Mouse (Mus musculus) lung, embryonic 14.5 days (tissue): ENCODE measurements around the gene Rab24. TPM values are rescaled to one million over a fixed set of nuclear protein-coding genes. Genes with fewer than 3 reads are reported as not detected.

Source experiments
- ATAC-seq: fragments of 200-750 bp; cut with Nextera tagmentation; 2 replicates; pipeline ENCODE4 v1.8.0; 2017; ENCODE audit warnings: mild to moderate bottlenecking, moderate TSS enrichment, moderate library complexity; ENCODE audit not compliant: insufficient read depth
- DNase-seq: peaks from one replicate; pipeline ENCODE4 v3.0.0-alpha.2; 2015
- H3K27ac ChIP-seq: fragments of 300-500 bp; sonication (generic); 2 replicates; pipeline ENCODE4 v1.5.1; 2014; ENCODE audit warnings: low read depth, mild to moderate bottlenecking, moderate library complexity
- H3K27me3 ChIP-seq: fragments of 300-500 bp; sonication (generic); 2 replicates; pipeline ENCODE4 v1.6.1; 2014; ENCODE audit warnings: low read length, control low read depth; ENCODE audit not compliant: insufficient read depth
- H3K36me3 ChIP-seq: fragments of 300-500 bp; sonication (generic); 2 replicates; pipeline ENCODE4 v1.6.1; 2014; ENCODE audit warnings: control low read depth; ENCODE audit not compliant: insufficient read depth
- H3K4me1 ChIP-seq: fragments of 300-500 bp; sonication (generic); 2 replicates; pipeline ENCODE4 v1.6.1; 2014; ENCODE audit warnings: antibody characterized with exemption, control low read depth; ENCODE audit not compliant: insufficient read depth
- H3K4me2 ChIP-seq: fragments of 300-500 bp; sonication (generic); 2 replicates; pipeline ENCODE4 v1.6.1; 2014; ENCODE audit warnings: mild to moderate bottlenecking
- H3K4me3 ChIP-seq: fragments of 300-500 bp; sonication (generic); 2 replicates; pipeline ENCODE4 v1.5.1; 2014; ENCODE audit warnings: low read depth, low read length
- H3K9ac ChIP-seq: fragments of 300-500 bp; sonication (generic); 2 replicates; pipeline ENCODE4 v1.6.1; 2014
- H3K9me3 ChIP-seq: fragments of 300-500 bp; sonication (generic); 2 replicates; pipeline ENCODE4 v1.6.1; 2016; ENCODE audit warnings: low read depth, low read length, control low read depth
- CTCF ChIP-seq: IDR thresholded peaks from 2 replicates; pipeline ENCODE4 v1.5.1; 2016; ENCODE audit warnings: antibody characterized with exemption, low read depth
- WGBS: fragments of 180-500 bp; shearing (Covaris S2); extraction: QIAGEN DNeasy Blood & Tissue Kit; methylation state at CpG from one replicate; pipeline ENCODE4 v1.1.7; 2014; 5-methylcytosine and 5-hydroxymethylcytosine counted together
- polyA plus RNA-seq: library from polyadenylated mRNA; unstranded; fragments of >200 nt; fragmentation: Nextera tagmentation; extraction: Ambion mirVana; gene quantifications from 2 replicates; pipeline ENCODE4 v1.2.1, GENCODE M21; 2014

Gene Rab24
- polyA plus RNA-seq, 1 experiment from 2014 or later, result 80.9 TPM

GRCm38 (mm10) chr13:55328641-55329040 lies 6.9 kb upstream of the Rab24 start:
- H3K27me3 ChIP-seq, result no peaks in the 10 kb centered on the region
- H3K9ac ChIP-seq, result peak overlapping the region; percentile 70
- no peak for DNase-seq
- H3K36me3 ChIP-seq, result peaks cover 35% of the 10 kb centered on the region
- 80% methylated on average over 4 of the region's 4 CpGs for WGBS
- no peaks in the 10 kb centered on the region for H3K9me3 ChIP-seq
- no peak for TF ChIP-seq CTCF
- no peak overlapping the region for H3K27ac ChIP-seq
- H3K4me3 ChIP-seq, result peak overlapping the region; percentile 65
- peak overlapping the region; percentile 90 for H3K4me2 ChIP-seq
- ATAC-seq, result no peak
- H3K4me1 ChIP-seq, result peaks cover 8% of the 10 kb centered on the region

- Histone ChIP-seq H3K4me3 (peak overlapping the region; percentile 65), H3K9ac (no peak overlapping the region), H3K36me3 (peaks cover 39% of the 10 kb centered on the region), H3K9me3 (no peaks in the 10 kb centered on the region), H3K4me2 (peak overlapping the region; percentile 90), H3K27me3 (no peaks in the 10 kb centered on the region), H3K27ac (no peak overlapping the region), H3K4me1 (peaks cover 13% of the 10 kb centered on the region)
- ATAC-seq (no peak), DNase-seq (no peak)
- no peak for TF ChIP-seq CTCF
- 84% methylated on average over 6 of the region's 6 CpGs for WGBS
These were observed 6.4 kb upstream of the Rab24 start for GRCm38 (mm10) chr13:55328171-55328570.

GRCm38 (mm10) chr13:55327633-55328032 lies 5.9 kb upstream of the Rab24 start:
- DNase-seq (peak; percentile 89), ATAC-seq (0 out of 2 replicates have a peak, but pooled peaks have one; percentile 6)
- Histone ChIP-seq H3K36me3 (peaks cover 42% of the 10 kb centered on the region), H3K9me3 (no peaks in the 10 kb centered on the region), H3K9ac (no peak overlapping the region), H3K27me3 (no peaks in the 10 kb centered on the region), H3K4me1 (peaks cover 17% of the 10 kb centered on the region), H3K4me3 (peak overlapping the region; percentile 65; the same call in 1 of the 2 replicates), H3K27ac (no peak overlapping the region), H3K4me2 (peak overlapping the region; percentile 90)
- TF ChIP-seq CTCF, result peak; percentile 96
- WGBS, result 34% methylated on average over 4 of the region's 8 CpGs

- no peak for ATAC-seq
- peaks cover 17% of the 10 kb centered on the region for H3K4me1 ChIP-seq
- H3K27me3 ChIP-seq, result no peaks in the 10 kb centered on the region
- H3K4me3 ChIP-seq, result peak overlapping the region; percentile 65; the same call in 1 of the 2 replicates
- no peak for DNase-seq
- H3K9me3 ChIP-seq, result no peaks in the 10 kb centered on the region
- no peak overlapping the region for H3K9ac ChIP-seq
- peak overlapping the region; percentile 18; the same call in 1 of the 2 replicates for H3K27ac ChIP-seq
- no peak for TF ChIP-seq CTCF
- WGBS, result 39% methylated on average over 4 of the region's 4 CpGs
- H3K36me3 ChIP-seq, result peaks cover 42% of the 10 kb centered on the region
- peak overlapping the region; percentile 90; the same call in 1 of the 2 replicates for H3K4me2 ChIP-seq
These were observed 5.4 kb upstream of the Rab24 start for GRCm38 (mm10) chr13:55327169-55327568.

- H3K27ac ChIP-seq, result no peak overlapping the region
- no peak overlapping the region; the same call in 1 of the 2 replicates for H3K4me3 ChIP-seq
- DNase-seq, result no peak
- no peaks in the 10 kb centered on the region for H3K27me3 ChIP-seq
- no peak for ATAC-seq
- H3K9me3 ChIP-seq, result no peaks in the 10 kb centered on the region
- H3K9ac ChIP-seq, result no peak overlapping the region; the same call in 1 of the 2 replicates
- WGBS, result 65% methylated on average over 11 of the region's 11 CpGs
- TF ChIP-seq CTCF, result no peak
- H3K36me3 ChIP-seq, result peaks cover 43% of the 10 kb centered on the region
- H3K4me2 ChIP-seq, result no peak overlapping the region
- peaks cover 11% of the 10 kb centered on the region for H3K4me1 ChIP-seq
These were observed 3.9 kb upstream of the Rab24 start for GRCm38 (mm10) chr13:55325596-55325995.

GRCm38 (mm10) chr13:55322130-55322825 lies 532 bp upstream of the Rab24 start:
- peak overlapping the region; percentile 96 for H3K4me2 ChIP-seq

GRCm38 (mm10) chr13:55319931-55320533 lies 1.7 kb downstream of the Rab24 start, which contains the start of gene Prelid1:
Gene Prelid1 (plus strand): TSS chr13:55320500.
- Histone ChIP-seq H3K27ac (no peak within 1 kb of the TSS; the same call in 1 of the 2 replicates), H3K4me3 (peak within 1 kb of the TSS; percentile 91), H3K36me3 (peaks cover 69% of the 10 kb centered on the region), H3K4me2 (peak within 1 kb of the TSS; percentile 96), H3K9ac (peak within 1 kb of the TSS; percentile 91), H3K4me1 (peaks cover 9% of the 10 kb centered on the region; the same call in 1 of the 2 replicates), H3K9me3 (no peaks in the 10 kb centered on the region), H3K27me3 (no peaks in the 10 kb centered on the region)
- DNase-seq (no peak), ATAC-seq (no peak)
- WGBS, result 73% methylated on average over 4 of the region's 4 CpGs
- TF ChIP-seq CTCF, result no peak

More at GRCm38 (mm10) chr13:55322130-55322825, 532 bp upstream of the Rab24 start:
- no peaks in the 10 kb centered on the region for H3K9me3 ChIP-seq
- ATAC-seq, result peak; percentile 7
- H3K4me3 ChIP-seq, result peak overlapping the region; percentile 91
- H3K27ac ChIP-seq, result peak overlapping the region; percentile 83
- WGBS, result under 1% methylated on average over 31 of the region's 31 CpGs
- H3K27me3 ChIP-seq, result no peaks in the 10 kb centered on the region
- DNase-seq, result peak; percentile 78
- peaks cover 9% of the 10 kb centered on the region; the same call in 1 of the 2 replicates for H3K4me1 ChIP-seq
- TF ChIP-seq CTCF, result peak; percentile 55
- H3K9ac ChIP-seq, result peak overlapping the region; percentile 91
- H3K36me3 ChIP-seq, result peaks cover 68% of the 10 kb centered on the region
